12 mouse cellular contexts compared by ENCODE assay signal in the genomic region with DNA sequence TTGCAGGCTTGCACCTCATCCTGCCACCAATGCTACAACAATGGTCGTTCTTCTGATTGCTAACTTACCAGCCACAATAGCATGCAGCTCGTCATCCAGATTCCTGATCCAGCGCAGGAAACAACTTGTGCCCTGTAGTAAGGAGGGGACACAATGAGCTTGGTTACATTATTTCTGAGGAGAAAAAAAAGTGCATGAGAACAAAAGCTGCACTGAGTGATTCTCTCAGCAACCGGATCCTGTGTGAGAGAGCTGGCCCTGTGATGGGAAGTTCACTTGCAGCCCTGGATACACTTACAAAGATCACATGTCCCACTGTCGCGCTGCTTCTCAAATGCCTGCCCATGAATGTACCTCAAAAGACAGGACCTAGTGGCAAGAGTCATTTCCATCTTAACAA.
DNase-seq lines count a peak whose midpoint lies in the region; ATAC-seq and TF ChIP-seq lines count a peak whose summit lies in the region.
"Had no signal": no experiment of that assay in that cellular context is flagged by ENCODE, and none has a peak within 500 bp of the region (broad histone marks: within the 10 kb centered on the region; RNA-seq: fewer than 3 reads in every experiment).

No protein-coding gene starts in this region.

- WGBS in heart, embryonic 16.5 days: 75% methylated on average over 6 of the region's 6 CpGs
- WGBS in heart, embryonic 10.5 days: 79% methylated on average over 6 of the region's 6 CpGs
- WGBS in kidney, embryonic 15.5 days: 46% methylated on average over 6 of the region's 6 CpGs
- WGBS in neural tube, embryonic 11.5 days: 63% methylated on average over 6 of the region's 6 CpGs
- 80% methylated on average over 6 of the region's 6 CpGs for WGBS in liver, postnatal 0 days (ENCODE audit: insufficient replicate concordance)

- peak; percentile 32; the same call in 1 of the 2 replicates for ATAC-seq in heart, embryonic 16.5 days (replicated peaks; ENCODE audit: extremely low read depth, insufficient read depth, low FRiP score)
- peak; percentile 66 for ATAC-seq in kidney, embryonic 15.5 days (replicated peaks; ENCODE audit: low FRiP score)
- ATAC-seq in neural tube, embryonic 11.5 days (ENCODE audit: insufficient read depth, low FRiP score, low TSS enrichment): peak; percentile 53
- ATAC-seq in liver, postnatal 0 days: no peak
- ATAC-seq: forebrain, embryonic 13.5 days had no signal

- no peak for TF ChIP-seq EP300 in liver, postnatal 0 days (IDR thresholded peaks at IDR 0.05; ENCODE audit: low read depth)

- TF ChIP-seq CTCF in liver, postnatal 0 days (IDR thresholded peaks at IDR 0.05; ENCODE audit: low read depth): no peak

- H3K27ac ChIP-seq in heart, embryonic 16.5 days (ENCODE audit: low read length): peak overlapping the region; percentile 57
- no peak overlapping the region for H3K27ac ChIP-seq in heart, embryonic 10.5 days
- H3K27ac ChIP-seq in kidney, embryonic 15.5 days: peak overlapping the region; percentile 72
- H3K27ac ChIP-seq in neural tube, embryonic 11.5 days (ENCODE audit: low read depth, low read length): peak overlapping the region; percentile 50; the same call in 1 of the 2 replicates
- H3K27ac ChIP-seq in liver, postnatal 0 days (ENCODE audit: low read depth): no peak overlapping the region
- H3K27ac ChIP-seq: forebrain, embryonic 13.5 days; liver, embryonic 13.5 days had no signal

- H3K4me1 ChIP-seq in heart, embryonic 16.5 days (ENCODE audit: control insufficient read depth, insufficient read depth, low read length): no peaks in the 10 kb centered on the region
- H3K4me1 ChIP-seq in heart, embryonic 10.5 days: no peaks in the 10 kb centered on the region
- H3K4me1 ChIP-seq in kidney, embryonic 15.5 days: peaks cover 16% of the 10 kb centered on the region; the same call in 1 of the 2 replicates
- H3K4me1 ChIP-seq in neural tube, embryonic 11.5 days (ENCODE audit: control insufficient read depth, insufficient read depth, low read length): no peaks in the 10 kb centered on the region
- H3K4me1 ChIP-seq in liver, postnatal 0 days (ENCODE audit: insufficient read depth): no peaks in the 10 kb centered on the region; the same call in 1 of the 2 replicates
- H3K4me1 ChIP-seq: forebrain, embryonic 13.5 days; liver, embryonic 13.5 days had no signal

- H3K9ac ChIP-seq in heart, embryonic 16.5 days (ENCODE audit: low read length): no peak overlapping the region
- no peak overlapping the region for H3K9ac ChIP-seq in kidney, embryonic 15.5 days
- H3K9ac ChIP-seq in neural tube, embryonic 11.5 days (ENCODE audit: low read length): no peak overlapping the region
- H3K9ac ChIP-seq in liver, postnatal 0 days (replicated peaks): no peak overlapping the region
- H3K9ac ChIP-seq: forebrain, embryonic 13.5 days; liver, embryonic 13.5 days had no signal

- no peaks in the 10 kb centered on the region for H3K9me3 ChIP-seq in heart, embryonic 16.5 days (replicated peaks; ENCODE audit: control insufficient read depth, low read length)
- no peaks in the 10 kb centered on the region for H3K9me3 ChIP-seq in heart, embryonic 10.5 days
- no peaks in the 10 kb centered on the region for H3K9me3 ChIP-seq in kidney, embryonic 15.5 days (replicated peaks)
- no peaks in the 10 kb centered on the region for H3K9me3 ChIP-seq in neural tube, embryonic 11.5 days (ENCODE audit: control insufficient read depth, low read length)
- no peaks in the 10 kb centered on the region for H3K9me3 ChIP-seq in liver, postnatal 0 days (ENCODE audit: low read length)
- H3K9me3 ChIP-seq: forebrain, embryonic 13.5 days; G1E; liver, embryonic 13.5 days had no signal

- H3K4me3 ChIP-seq in heart, embryonic 16.5 days (ENCODE audit: low read length): no peak overlapping the region
- H3K4me3 ChIP-seq in heart, embryonic 10.5 days: no peak overlapping the region
- H3K4me3 ChIP-seq in kidney, embryonic 15.5 days (replicated peaks): no peak overlapping the region
- H3K4me3 ChIP-seq in neural tube, embryonic 11.5 days (ENCODE audit: low read depth, low read length): no peak overlapping the region
- H3K4me3 ChIP-seq in liver, postnatal 0 days (ENCODE audit: low read depth, low read length): no peak overlapping the region
- H3K4me3 ChIP-seq: forebrain, embryonic 13.5 days; liver, embryonic 13.5 days had no signal

- H3K4me2 ChIP-seq in heart, embryonic 16.5 days (ENCODE audit: low read depth, low read length): no peak overlapping the region
- no peak overlapping the region for H3K4me2 ChIP-seq in kidney, embryonic 15.5 days
- no peak overlapping the region for H3K4me2 ChIP-seq in neural tube, embryonic 11.5 days (ENCODE audit: low read depth)
- H3K4me2 ChIP-seq in liver, postnatal 0 days (ENCODE audit: low read depth, low read length): no peak overlapping the region
- H3K4me2 ChIP-seq: forebrain, embryonic 13.5 days; liver, embryonic 13.5 days had no signal

- DNase-seq in heart, embryonic 10.5 days (ENCODE audit: low spot score): no peak
- DNase-seq in kidney, adult 8-10 months: no peak
- DNase-seq in neural tube, embryonic 11.5 days (ENCODE audit: low spot score): peak; percentile 40
- DNase-seq in neural tube, embryonic 10.5 days (ENCODE audit: extremely low spot score, low spot score): no peak
- no peak for DNase-seq in liver, postnatal 0 days
- DNase-seq: cerebellum, adult 11-12 months; liver, embryonic 13.5 days; thymus, adult 18-20 months had no signal

- no peaks in the 10 kb centered on the region for H3K27me3 ChIP-seq in heart, embryonic 16.5 days (ENCODE audit: control insufficient read depth, insufficient read depth, low read length)
- H3K27me3 ChIP-seq in heart, embryonic 10.5 days (ENCODE audit: insufficient read depth, poor library complexity, severe bottlenecking): no peaks in the 10 kb centered on the region
- no peaks in the 10 kb centered on the region for H3K27me3 ChIP-seq in kidney, embryonic 15.5 days
- H3K27me3 ChIP-seq in neural tube, embryonic 11.5 days (ENCODE audit: control insufficient read depth, insufficient read depth, low read length): no peaks in the 10 kb centered on the region
- no peaks in the 10 kb centered on the region for H3K27me3 ChIP-seq in liver, postnatal 0 days (ENCODE audit: insufficient read depth, low read length)
- H3K27me3 ChIP-seq: forebrain, embryonic 13.5 days; liver, embryonic 13.5 days had no signal

- H3K36me3 ChIP-seq in heart, embryonic 16.5 days (ENCODE audit: control insufficient read depth, insufficient read depth): peaks cover 12% of the 10 kb centered on the region
- peaks cover 30% of the 10 kb centered on the region; the same call in 1 of the 2 replicates for H3K36me3 ChIP-seq in heart, embryonic 10.5 days
- peaks cover 33% of the 10 kb centered on the region for H3K36me3 ChIP-seq in kidney, embryonic 15.5 days
- no peaks in the 10 kb centered on the region for H3K36me3 ChIP-seq in neural tube, embryonic 11.5 days (ENCODE audit: control insufficient read depth, insufficient read depth, low read length)
- H3K36me3 ChIP-seq in liver, postnatal 0 days (replicated peaks; ENCODE audit: insufficient read depth, low read length): peaks cover 24% of the 10 kb centered on the region

Comparison
In these comparisons a context has a peak if more than half of its experiments do, and no peak if none do; other contexts are left out.
1. H3K27ac ChIP-seq: peak in heart, embryonic 16.5 days (single experiment), kidney, embryonic 15.5 days (single experiment) and neural tube, embryonic 11.5 days (single experiment); none in heart, embryonic 10.5 days (single experiment) and liver, postnatal 0 days (single experiment).